Mouse (Mus musculus) stomach, embryonic 14.5 days (tissue): ENCODE results near the gene Ttc9. TPM values are rescaled to one million over a fixed set of nuclear protein-coding genes. Genes with fewer than 3 reads are reported as not detected.

Experiments used
- ATAC-seq: fragments of 200-750 bp; cut with Nextera tagmentation; 2 replicates; pipeline ENCODE4 v1.8.0; 2017; ENCODE audit warnings: low read depth, moderate TSS enrichment; ENCODE audit not compliant: insufficient number of reproducible peaks, insufficient read depth, low FRiP score
- H3K27ac ChIP-seq: fragments of 300-500 bp; sonication (generic); 2 replicates; pipeline ENCODE4 v1.5.1; 2014; ENCODE audit warnings: mild to moderate bottlenecking, low read length, moderate library complexity, mixed read lengths
- H3K27me3 ChIP-seq: fragments of 300-500 bp; sonication (generic); 2 replicates; pipeline ENCODE4 v1.6.1; 2014; ENCODE audit warnings: low read length, control low read depth, mixed read lengths; ENCODE audit not compliant: control insufficient read depth, insufficient read depth
- H3K36me3 ChIP-seq: fragments of 300-500 bp; sonication (generic); 2 replicates; pipeline ENCODE4 v1.6.1; 2014; ENCODE audit warnings: mild to moderate bottlenecking, control low read depth, low read length, moderate library complexity, mixed read lengths; ENCODE audit not compliant: control insufficient read depth, insufficient read depth
- H3K4me1 ChIP-seq: fragments of 300-500 bp; sonication (generic); 2 replicates; pipeline ENCODE4 v1.6.1; 2014; ENCODE audit warnings: low read length, control low read depth, mixed read lengths; ENCODE audit not compliant: control insufficient read depth, insufficient read depth
- H3K4me2 ChIP-seq: fragments of 300-500 bp; sonication (generic); replicated peaks from 2 replicates; pipeline ENCODE4 v1.6.1; 2014; ENCODE audit warnings: low read depth, low read length, control low read depth
- H3K4me3 ChIP-seq: fragments of 300-500 bp; sonication (generic); 2 replicates; pipeline ENCODE4 v1.5.1; 2014; ENCODE audit warnings: low read depth, low read length, control low read depth
- H3K9ac ChIP-seq: fragments of 300-500 bp; sonication (generic); replicated peaks from 2 replicates; pipeline ENCODE4 v1.6.1; 2014; ENCODE audit warnings: low read depth, mild to moderate bottlenecking, control low read depth, low read length, moderate library complexity, mixed read lengths
- H3K9me3 ChIP-seq: fragments of 300-500 bp; sonication (generic); 2 replicates; pipeline ENCODE4 v1.6.1; 2016; ENCODE audit warnings: low read depth, low read length, control low read depth; ENCODE audit not compliant: control insufficient read depth
- WGBS: fragments of 180-500 bp; shearing (Covaris S2); extraction: QIAGEN DNeasy Blood & Tissue Kit; methylation state at CpG from one replicate; pipeline ENCODE4 v1.1.7; 2014; 5-methylcytosine and 5-hydroxymethylcytosine counted together
- polyA plus RNA-seq: library from polyadenylated mRNA; unstranded; fragments of >200 nt; fragmentation: Nextera tagmentation; extraction: Ambion mirVana; gene quantifications from 2 replicates; pipeline ENCODE4 v1.2.1, GENCODE M21; 2014

Ttc9 gene
- polyA plus RNA-seq, 1 experiment from 2014 or later: 3.9 TPM

GRCm38 (mm10) chr12:81688537-81688936, 57.5 kb downstream of the Ttc9 start:
- Histone ChIP-seq H3K9me3 (no peaks in the 10 kb centered on the region), H3K36me3 (no peaks in the 10 kb centered on the region), H3K27me3 (no peaks in the 10 kb centered on the region), H3K27ac (no peak overlapping the region), H3K4me2 (no peak overlapping the region), H3K4me1 (no peaks in the 10 kb centered on the region), H3K9ac (no peak overlapping the region), H3K4me3 (no peak overlapping the region)
- ATAC-seq: no peak
- 80% methylated on average over 4 of the region's 4 CpGs for whole genome bisulfite sequencing

- H3K27ac ChIP-seq: no peak overlapping the region
- no peak for ATAC-seq
- no peak overlapping the region for H3K4me3 ChIP-seq
- no peaks in the 10 kb centered on the region for H3K4me1 ChIP-seq
- 56% methylated on average over 4 of the region's 4 CpGs for WGBS
- no peak overlapping the region for H3K4me2 ChIP-seq
- no peaks in the 10 kb centered on the region for H3K36me3 ChIP-seq
- no peaks in the 10 kb centered on the region for H3K9me3 ChIP-seq
- H3K9ac ChIP-seq: no peak overlapping the region
- H3K27me3 ChIP-seq: no peaks in the 10 kb centered on the region
These were observed 58.5 kb downstream of the Ttc9 start for GRCm38 (mm10) chr12:81689505-81690056.

- H3K27ac ChIP-seq: no peak overlapping the region
- ATAC-seq: no peak
These were observed 59.1 kb downstream of the Ttc9 start for GRCm38 (mm10) chr12:81690111-81690510.

GRCm38 (mm10) chr12:81690751-81691150, 59.7 kb downstream of the Ttc9 start:
- no peak overlapping the region for H3K9ac ChIP-seq
- no peak overlapping the region for H3K27ac ChIP-seq
- H3K4me3 ChIP-seq: no peak overlapping the region
- no peaks in the 10 kb centered on the region for H3K9me3 ChIP-seq
- no peak overlapping the region for H3K4me2 ChIP-seq
- H3K4me1 ChIP-seq: no peaks in the 10 kb centered on the region
- H3K27me3 ChIP-seq: no peaks in the 10 kb centered on the region
- WGBS: 82% methylated on average over 7 of the region's 7 CpGs
- no peaks in the 10 kb centered on the region for H3K36me3 ChIP-seq
- no peak for ATAC-seq

More at GRCm38 (mm10) chr12:81690111-81690510, 59.1 kb downstream of the Ttc9 start:
- no peaks in the 10 kb centered on the region for H3K9me3 ChIP-seq
- H3K9ac ChIP-seq: no peak overlapping the region
- H3K4me1 ChIP-seq: no peaks in the 10 kb centered on the region
- no peak overlapping the region for H3K4me2 ChIP-seq
- no peaks in the 10 kb centered on the region for H3K36me3 ChIP-seq
- H3K4me3 ChIP-seq: no peak overlapping the region
- WGBS: 92% methylated on average over 15 of the region's 15 CpGs
- no peaks in the 10 kb centered on the region for H3K27me3 ChIP-seq

- no peak overlapping the region for H3K9ac ChIP-seq
- no peak for ATAC-seq
- H3K36me3 ChIP-seq: no peaks in the 10 kb centered on the region
- no peak overlapping the region for H3K4me3 ChIP-seq
- H3K9me3 ChIP-seq: no peaks in the 10 kb centered on the region
- no peaks in the 10 kb centered on the region for H3K4me1 ChIP-seq
- WGBS: 32% methylated on average over 8 of the region's 8 CpGs
- no peak overlapping the region for H3K4me2 ChIP-seq
- no peaks in the 10 kb centered on the region for H3K27me3 ChIP-seq
- no peak overlapping the region for H3K27ac ChIP-seq
These were observed 60.2 kb downstream of the Ttc9 start for GRCm38 (mm10) chr12:81691177-81691730.

GRCm38 (mm10) chr12:81698011-81698410, 67.0 kb downstream of the Ttc9 start:
- Histone ChIP-seq H3K36me3 (no peaks in the 10 kb centered on the region), H3K9me3 (no peaks in the 10 kb centered on the region), H3K27ac (peak overlapping the region; percentile 44; the same call in 1 of the 2 replicates), H3K27me3 (no peaks in the 10 kb centered on the region), H3K4me3 (no peak overlapping the region), H3K4me2 (no peak overlapping the region), H3K9ac (no peak overlapping the region), H3K4me1 (no peaks in the 10 kb centered on the region)
- ATAC-seq: peak; percentile 90
- 36% methylated on average over 4 of the region's 4 CpGs for WGBS

- no peak for ATAC-seq
- Histone ChIP-seq H3K4me2 (no peak overlapping the region), H3K4me3 (no peak overlapping the region), H3K36me3 (no peaks in the 10 kb centered on the region), H3K27me3 (no peaks in the 10 kb centered on the region), H3K9me3 (no peaks in the 10 kb centered on the region; the same call in 1 of the 2 replicates), H3K4me1 (no peaks in the 10 kb centered on the region), H3K9ac (no peak overlapping the region), H3K27ac (no peak overlapping the region)
- WGBS: 20% methylated on average over 1 of the region's 1 CpGs
These were observed 71.9 kb downstream of the Ttc9 start for GRCm38 (mm10) chr12:81702903-81703302.

GRCm38 (mm10) chr12:81712618-81713017, 81.6 kb downstream of the Ttc9 start:
- Histone ChIP-seq H3K4me2 (no peak overlapping the region), H3K4me3 (no peak overlapping the region), H3K4me1 (no peaks in the 10 kb centered on the region), H3K9ac (no peak overlapping the region), H3K9me3 (no peaks in the 10 kb centered on the region; the same call in 1 of the 2 replicates), H3K27me3 (no peaks in the 10 kb centered on the region), H3K27ac (no peak overlapping the region), H3K36me3 (no peaks in the 10 kb centered on the region)
- 68% methylated on average over 4 of the region's 4 CpGs for WGBS
- peak; percentile 74 for ATAC-seq
